Mouse (Mus musculus) kidney, embryonic 14.5 days (tissue): Measurements from ENCODE around the gene Ptprg. TPM values are rescaled to one million over a fixed set of nuclear protein-coding genes. Genes with fewer than 3 reads are reported as not detected.

Source experiments
- ATAC-seq: fragments of 200-750 bp; cut with Nextera tagmentation; 2 replicates; pipeline ENCODE4 v1.8.0; 2017; ENCODE audit warnings: moderate number of reproducible peaks, mild to moderate bottlenecking, moderate TSS enrichment, moderate library complexity; ENCODE audit not compliant: low FRiP score, low TSS enrichment
- H3K27ac ChIP-seq: fragments of 300-500 bp; sonication (generic); 2 replicates; pipeline ENCODE4 v1.5.1; 2014; ENCODE audit warnings: low read depth, mild to moderate bottlenecking, low read length, moderate library complexity, mixed read lengths
- H3K27me3 ChIP-seq: fragments of 300-500 bp; sonication (generic); 2 replicates; pipeline ENCODE4 v1.6.1; 2014; ENCODE audit warnings: mild to moderate bottlenecking, low read length; ENCODE audit not compliant: control insufficient read depth, insufficient read depth
- H3K36me3 ChIP-seq: fragments of 300-500 bp; sonication (generic); 2 replicates; pipeline ENCODE4 v1.6.1; 2014; ENCODE audit warnings: low read length, mixed read lengths; ENCODE audit not compliant: control insufficient read depth, insufficient read depth
- H3K4me1 ChIP-seq: fragments of 300-500 bp; sonication (generic); 2 replicates; pipeline ENCODE4 v1.6.1; 2014; ENCODE audit warnings: low read length, mixed read lengths; ENCODE audit not compliant: control insufficient read depth, insufficient read depth
- H3K4me2 ChIP-seq: fragments of 300-500 bp; sonication (generic); replicated peaks from 2 replicates; pipeline ENCODE4 v1.6.1; 2014; ENCODE audit warnings: low read depth, mild to moderate bottlenecking, low read length
- H3K4me3 ChIP-seq: fragments of 300-500 bp; sonication (generic); 2 replicates; pipeline ENCODE4 v1.5.1; 2014; ENCODE audit warnings: mild to moderate bottlenecking, low read length
- H3K9ac ChIP-seq: fragments of 300-500 bp; sonication (generic); 2 replicates; pipeline ENCODE4 v1.6.1; 2014; ENCODE audit warnings: low read depth, mild to moderate bottlenecking, low read length, moderate library complexity
- H3K9me3 ChIP-seq: fragments of 300-500 bp; sonication (generic); 2 replicates; pipeline ENCODE4 v1.6.1; 2016; ENCODE audit warnings: low read length; ENCODE audit not compliant: control insufficient read depth
- WGBS: fragments of 180-500 bp; shearing (Covaris S2); extraction: QIAGEN DNeasy Blood & Tissue Kit; methylation state at CpG from one replicate; pipeline ENCODE4 v1.1.7; 2014; 5-methylcytosine and 5-hydroxymethylcytosine counted together
- polyA plus RNA-seq: library from polyadenylated mRNA; unstranded; fragments of >200 nt; fragmentation: Nextera tagmentation; extraction: Ambion mirVana; gene quantifications from 2 replicates; pipeline ENCODE4 v1.2.1, GENCODE M21; 2014

Gene Ptprg
- polyA plus RNA-seq, 1 experiment from 2014 or later, result 44.3 TPM

GRCm38 (mm10) chr14:11775951-11776495 lies 222.7 kb downstream of the Ptprg start:
- no peak overlapping the region for H3K9ac ChIP-seq
- no peaks in the 10 kb centered on the region for H3K36me3 ChIP-seq
- H3K27ac ChIP-seq, result no peak overlapping the region
- H3K4me3 ChIP-seq, result no peak overlapping the region
- peaks cover 10% of the 10 kb centered on the region for H3K4me1 ChIP-seq
- 74% methylated on average over 6 of the region's 6 CpGs for WGBS
- no peak overlapping the region for H3K4me2 ChIP-seq
- H3K27me3 ChIP-seq, result no peaks in the 10 kb centered on the region
- no peaks in the 10 kb centered on the region for H3K9me3 ChIP-seq
- ATAC-seq, result no peak

DNA sequence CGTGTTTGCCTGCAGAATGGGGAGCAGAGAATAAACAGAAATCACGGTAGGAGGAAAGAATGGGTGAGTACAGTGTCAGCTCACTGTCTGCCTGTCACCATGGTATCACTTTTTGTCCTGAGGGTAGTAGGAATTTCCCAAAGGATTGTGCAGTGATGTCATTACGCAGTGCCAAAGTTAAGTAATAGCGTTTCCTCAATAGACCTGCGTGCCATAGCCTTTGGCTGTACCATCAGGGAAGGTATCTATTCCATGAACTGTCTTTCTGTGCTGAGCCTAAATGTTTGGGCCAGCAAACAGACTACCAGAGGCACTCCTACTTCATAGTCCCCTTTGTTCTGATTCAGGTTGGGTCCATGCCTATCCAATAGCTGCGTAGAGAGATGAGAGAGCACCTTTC lies 223.2 kb downstream of the Ptprg start:
- Histone ChIP-seq H3K27me3 (no peaks in the 10 kb centered on the region), H3K9me3 (no peaks in the 10 kb centered on the region), H3K4me3 (no peak overlapping the region), H3K4me1 (peaks cover 10% of the 10 kb centered on the region), H3K9ac (no peak overlapping the region), H3K27ac (no peak overlapping the region), H3K36me3 (no peaks in the 10 kb centered on the region), H3K4me2 (no peak overlapping the region)
- WGBS, result 92% methylated on average over 6 of the region's 6 CpGs
- no peak for ATAC-seq

DNA sequence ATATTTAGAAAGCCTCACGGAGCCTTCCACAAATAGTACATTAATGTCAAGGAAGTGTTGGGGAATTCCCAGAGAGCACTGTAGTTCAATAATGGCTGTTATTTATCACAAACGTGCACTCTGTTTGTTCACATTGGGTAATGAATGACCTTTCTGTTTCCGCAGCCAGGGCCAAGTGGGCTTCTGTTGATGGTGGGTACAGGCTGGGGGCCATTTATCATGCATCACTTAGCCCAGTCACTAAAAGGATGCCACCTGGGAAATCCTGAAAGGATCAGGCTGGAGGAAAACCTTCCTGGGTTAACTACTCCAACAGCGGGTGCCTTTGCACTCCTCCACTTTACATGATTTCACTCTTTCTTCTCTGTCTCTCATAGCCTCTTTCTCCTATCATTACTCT lies 237.9 kb downstream of the Ptprg start:
- Histone ChIP-seq H3K27ac (no peak overlapping the region), H3K4me2 (no peak overlapping the region), H3K9ac (no peak overlapping the region), H3K4me3 (no peak overlapping the region), H3K27me3 (no peaks in the 10 kb centered on the region), H3K4me1 (no peaks in the 10 kb centered on the region), H3K36me3 (no peaks in the 10 kb centered on the region), H3K9me3 (no peaks in the 10 kb centered on the region)
- ATAC-seq, result no peak
- 41% methylated on average over 4 of the region's 4 CpGs for WGBS

DNA sequence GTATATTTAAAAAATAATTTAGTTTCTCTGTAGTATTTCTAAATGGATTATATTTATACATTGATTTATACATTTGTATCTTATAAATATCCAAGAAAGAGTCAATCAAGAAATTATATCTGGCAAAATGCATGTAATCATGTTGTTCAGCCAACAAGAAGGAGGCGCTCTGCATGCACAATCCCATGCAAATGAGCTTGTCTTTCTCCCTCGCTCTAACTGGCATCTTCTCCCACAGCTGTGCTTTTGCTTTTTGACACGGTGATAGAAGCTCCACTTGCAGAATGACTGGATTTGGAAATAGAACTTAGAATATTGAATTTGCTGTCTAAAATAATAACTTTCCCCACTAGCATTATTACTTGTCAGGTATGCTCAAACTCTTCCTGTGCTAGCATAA lies 240.5 kb downstream of the Ptprg start:
- H3K4me2 ChIP-seq, result no peak overlapping the region
- H3K9ac ChIP-seq, result no peak overlapping the region
- H3K9me3 ChIP-seq, result no peaks in the 10 kb centered on the region
- H3K4me3 ChIP-seq, result no peak overlapping the region
- H3K27me3 ChIP-seq, result no peaks in the 10 kb centered on the region
- no peaks in the 10 kb centered on the region for H3K4me1 ChIP-seq
- 83% methylated on average over 3 of the region's 3 CpGs for WGBS
- no peaks in the 10 kb centered on the region for H3K36me3 ChIP-seq
- no peak overlapping the region for H3K27ac ChIP-seq
- ATAC-seq, result no peak

GRCm38 (mm10) chr14:11802355-11803035 lies 249.2 kb downstream of the Ptprg start:
- H3K4me1 ChIP-seq, result no peaks in the 10 kb centered on the region
- no peak overlapping the region for H3K9ac ChIP-seq
- no peak overlapping the region for H3K4me3 ChIP-seq
- no peaks in the 10 kb centered on the region for H3K27me3 ChIP-seq
- H3K36me3 ChIP-seq, result no peaks in the 10 kb centered on the region
- no peak for ATAC-seq
- no peak overlapping the region for H3K4me2 ChIP-seq
- H3K27ac ChIP-seq, result no peak overlapping the region
- H3K9me3 ChIP-seq, result no peaks in the 10 kb centered on the region
- WGBS, result 85% methylated on average over 4 of the region's 4 CpGs

GRCm38 (mm10) chr14:11806674-11807073 lies 253.3 kb downstream of the Ptprg start:
- Histone ChIP-seq H3K9me3 (no peaks in the 10 kb centered on the region), H3K27me3 (no peaks in the 10 kb centered on the region), H3K9ac (no peak overlapping the region), H3K4me3 (no peak overlapping the region), H3K4me1 (0 out of 2 replicates have a peak, but pooled peaks cover 5% of the 10 kb centered on the region), H3K27ac (no peak overlapping the region), H3K36me3 (no peaks in the 10 kb centered on the region), H3K4me2 (no peak overlapping the region)
- WGBS, result 35% methylated on average over 5 of the region's 5 CpGs
- no peak for ATAC-seq

DNA sequence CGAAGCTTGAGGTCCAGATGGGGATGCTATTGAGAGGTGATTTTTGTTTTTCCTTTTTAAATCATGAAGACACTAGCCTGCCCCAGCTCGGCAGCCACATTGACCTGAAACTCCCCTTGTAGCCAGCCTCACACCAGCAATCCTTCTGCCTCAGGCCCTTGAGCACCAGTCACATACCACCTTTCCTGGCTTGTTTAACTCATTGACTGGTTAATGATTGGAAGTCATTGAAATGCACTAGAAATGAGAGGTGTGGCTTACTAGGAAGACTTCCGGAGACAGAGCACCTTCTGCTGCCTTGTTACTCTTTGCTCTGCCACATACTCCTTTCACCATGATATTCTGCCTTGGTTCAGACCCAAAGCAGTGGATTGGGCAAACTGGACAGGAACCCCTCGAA lies 254.1 kb downstream of the Ptprg start:
- Histone ChIP-seq H3K4me1 (0 out of 2 replicates have a peak, but pooled peaks cover 5% of the 10 kb centered on the region), H3K4me3 (no peak overlapping the region), H3K4me2 (no peak overlapping the region), H3K9me3 (no peaks in the 10 kb centered on the region), H3K36me3 (no peaks in the 10 kb centered on the region), H3K27me3 (no peaks in the 10 kb centered on the region), H3K27ac (no peak overlapping the region), H3K9ac (no peak overlapping the region)
- peak; percentile 33; the same call in 1 of the 2 replicates for ATAC-seq
- WGBS, result 41% methylated on average over 4 of the region's 4 CpGs

GRCm38 (mm10) chr14:11811142-11811761 lies 257.9 kb downstream of the Ptprg start:
- Histone ChIP-seq H3K27me3 (no peaks in the 10 kb centered on the region), H3K4me3 (no peak overlapping the region), H3K36me3 (no peaks in the 10 kb centered on the region), H3K4me2 (no peak overlapping the region), H3K9me3 (no peaks in the 10 kb centered on the region), H3K27ac (no peak overlapping the region), H3K4me1 (0 out of 2 replicates have a peak, but pooled peaks cover 5% of the 10 kb centered on the region), H3K9ac (no peak overlapping the region)
- WGBS, result 72% methylated on average over 7 of the region's 7 CpGs
- no peak for ATAC-seq

- Histone ChIP-seq H3K9me3 (no peaks in the 10 kb centered on the region), H3K4me2 (no peak overlapping the region), H3K27me3 (no peaks in the 10 kb centered on the region), H3K9ac (no peak overlapping the region), H3K27ac (no peak overlapping the region), H3K36me3 (no peaks in the 10 kb centered on the region), H3K4me1 (0 out of 2 replicates have a peak, but pooled peaks cover 5% of the 10 kb centered on the region), H3K4me3 (no peak overlapping the region)
- WGBS, result 90% methylated on average over 7 of the region's 7 CpGs
- no peak for ATAC-seq
Measured at GRCm38 (mm10) chr14:11812291-11812690, 259.0 kb downstream of the Ptprg start.
